Mouse (Mus musculus): ENCODE measurements around the gene Creb3l1. TPM values are rescaled to one million over a fixed set of nuclear protein-coding genes. Genes with fewer than 3 reads are reported as not detected.

Gene Creb3l1
- polyA plus RNA-seq, 1 experiment from 2014 or later: 2.9 TPM

GRCm38 (mm10) chr2:91946836-91947235 is 77.5 kb downstream of the Creb3l1 start:
- no peak for ATAC-seq (ENCODE audit: low FRiP score, low read depth)
- no peaks in the 10 kb centered on the region for H3K9me3 ChIP-seq
- no peak overlapping the region for H3K4me3 ChIP-seq
- 56% methylated on average over 6 of the region's 6 CpGs for WGBS
- H3K27me3 ChIP-seq: no peaks in the 10 kb centered on the region
- no peak overlapping the region for H3K9ac ChIP-seq
- peak overlapping the region; percentile 28 for H3K27ac ChIP-seq (replicated peaks)
- H3K36me3 ChIP-seq: no peaks in the 10 kb centered on the region
- peaks cover 41% of the 10 kb centered on the region for H3K4me1 ChIP-seq (replicated peaks)
- no peak overlapping the region for H3K4me2 ChIP-seq

- Histone ChIP-seq H3K4me1 (replicated peaks) (peaks cover 37% of the 10 kb centered on the region), H3K9ac (no peak within 1 kb of the TSS), H3K4me3 (no peak within 1 kb of the TSS), H3K27ac (replicated peaks) (no peak within 1 kb of the TSS; the same call in 1 of the 2 replicates), H3K9me3 (no peaks in the 10 kb centered on the region), H3K27me3 (no peaks in the 10 kb centered on the region), H3K4me2 (no peak within 1 kb of the TSS), H3K36me3 (no peaks in the 10 kb centered on the region)
- no peak for ATAC-seq (ENCODE audit: low FRiP score, low read depth)
- WGBS: 84% methylated on average over 18 of the region's 18 CpGs
These were observed 78.8 kb downstream of the Creb3l1 start, which contains the start of gene Gm9821 for GRCm38 (mm10) chr2:91945483-91945882. Gene Gm9821, plus strand, starts transcription at chr2:91945703.

DNA sequence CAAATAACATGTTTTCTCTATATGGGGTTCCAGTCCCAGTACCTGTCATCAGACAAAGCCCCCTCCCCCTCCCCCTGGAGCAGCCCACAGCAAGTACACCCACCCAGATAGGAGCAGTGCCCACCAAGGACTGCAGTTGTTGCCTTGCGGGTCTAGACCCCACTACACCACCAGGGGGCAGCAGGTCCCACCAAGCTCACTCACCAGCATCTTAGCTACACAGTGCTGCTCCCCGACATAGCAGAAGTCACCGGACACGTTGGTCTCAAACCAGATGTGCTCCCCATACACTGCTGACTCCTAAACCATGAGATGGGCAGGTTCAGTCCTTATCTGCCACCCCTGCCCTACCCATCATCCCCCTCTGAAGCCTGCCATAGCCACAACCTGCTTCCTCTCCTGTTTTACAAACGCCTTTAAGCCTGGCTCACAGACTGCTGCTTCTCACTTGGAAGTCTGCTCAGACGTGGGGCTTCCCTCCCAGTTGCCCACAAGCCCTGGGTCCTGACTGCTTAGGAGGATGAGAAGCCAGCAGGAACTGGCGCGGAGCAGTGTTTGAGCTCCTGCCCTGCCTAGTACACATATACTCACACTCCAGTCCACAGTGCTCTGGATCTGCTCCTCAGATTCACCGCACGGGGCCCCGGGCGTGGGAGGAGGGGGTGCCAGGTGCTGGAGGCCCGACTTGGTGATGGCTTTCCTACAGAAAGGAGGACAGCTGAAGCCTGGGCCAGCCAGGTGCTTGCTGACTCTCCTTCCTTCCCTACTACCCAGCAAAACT is 79.9 kb downstream of the Creb3l1 start:
- Histone ChIP-seq H3K4me3 (no peak overlapping the region), H3K27ac (replicated peaks) (no peak overlapping the region), H3K9me3 (no peaks in the 10 kb centered on the region), H3K36me3 (peaks cover 4% of the 10 kb centered on the region; the same call in 1 of the 2 replicates), H3K4me1 (replicated peaks) (peaks cover 26% of the 10 kb centered on the region), H3K9ac (no peak overlapping the region), H3K4me2 (no peak overlapping the region), H3K27me3 (no peaks in the 10 kb centered on the region)
- ATAC-seq (ENCODE audit: low FRiP score, low read depth): peak; percentile 62; the same call in 1 of the 2 replicates
- WGBS: 49% methylated on average over 13 of the region's 13 CpGs

- 73% methylated on average over 6 of the region's 6 CpGs for WGBS
- no peaks in the 10 kb centered on the region for H3K9me3 ChIP-seq
- H3K27me3 ChIP-seq: no peaks in the 10 kb centered on the region
- H3K27ac ChIP-seq (replicated peaks): no peak overlapping the region
- no peak overlapping the region for H3K4me2 ChIP-seq
- no peak overlapping the region for H3K4me3 ChIP-seq
- ATAC-seq (ENCODE audit: low FRiP score, low read depth): no peak
- peaks cover 13% of the 10 kb centered on the region for H3K4me1 ChIP-seq (replicated peaks)
- peaks cover 21% of the 10 kb centered on the region; the same call in 1 of the 2 replicates for H3K36me3 ChIP-seq
- no peak overlapping the region for H3K9ac ChIP-seq
These were observed 81.9 kb downstream of the Creb3l1 start for GRCm38 (mm10) chr2:91942356-91942755.

GRCm38 (mm10) chr2:91939303-91939935 is 84.9 kb downstream of the Creb3l1 start:
- no peak for ATAC-seq (ENCODE audit: low FRiP score, low read depth)
- no peak overlapping the region for H3K9ac ChIP-seq
- H3K4me3 ChIP-seq: no peak overlapping the region
- no peaks in the 10 kb centered on the region for H3K9me3 ChIP-seq
- H3K27me3 ChIP-seq: no peaks in the 10 kb centered on the region
- no peaks in the 10 kb centered on the region; the same call in 1 of the 2 replicates for H3K4me1 ChIP-seq (replicated peaks)
- H3K4me2 ChIP-seq: no peak overlapping the region
- 85% methylated on average over 15 of the region's 15 CpGs for whole genome bisulfite sequencing
- no peak overlapping the region for H3K27ac ChIP-seq (replicated peaks)
- peaks cover 29% of the 10 kb centered on the region; the same call in 1 of the 2 replicates for H3K36me3 ChIP-seq

DNA sequence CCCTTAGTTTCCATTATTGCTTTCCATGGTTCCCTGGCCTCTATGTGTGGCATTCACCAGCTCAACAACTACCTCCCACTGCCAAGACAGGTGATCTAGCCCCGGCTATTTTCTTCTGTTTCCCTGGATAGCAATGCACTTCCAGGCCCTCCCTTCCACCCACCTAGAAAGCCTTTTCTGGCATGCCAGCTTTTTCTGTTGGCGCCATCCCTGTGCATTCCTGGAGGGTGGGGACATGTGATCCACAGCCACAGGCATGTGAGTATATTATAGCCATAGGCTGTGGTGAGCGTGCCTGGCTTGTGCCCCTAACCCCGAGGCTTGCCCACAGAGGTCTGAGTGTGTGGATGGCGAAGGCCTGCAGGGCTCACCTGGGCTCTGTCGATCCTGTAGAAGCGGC is 88.1 kb downstream of the Creb3l1 start:
- Histone ChIP-seq H3K27ac (replicated peaks) (no peak overlapping the region), H3K4me3 (no peak overlapping the region), H3K9ac (no peak overlapping the region), H3K4me1 (replicated peaks) (peaks cover 13% of the 10 kb centered on the region), H3K9me3 (no peaks in the 10 kb centered on the region), H3K36me3 (peaks cover 29% of the 10 kb centered on the region; the same call in 1 of the 2 replicates), H3K4me2 (no peak overlapping the region), H3K27me3 (no peaks in the 10 kb centered on the region)
- WGBS: 89% methylated on average over 7 of the region's 7 CpGs
- ATAC-seq (ENCODE audit: low FRiP score, low read depth): no peak

DNA sequence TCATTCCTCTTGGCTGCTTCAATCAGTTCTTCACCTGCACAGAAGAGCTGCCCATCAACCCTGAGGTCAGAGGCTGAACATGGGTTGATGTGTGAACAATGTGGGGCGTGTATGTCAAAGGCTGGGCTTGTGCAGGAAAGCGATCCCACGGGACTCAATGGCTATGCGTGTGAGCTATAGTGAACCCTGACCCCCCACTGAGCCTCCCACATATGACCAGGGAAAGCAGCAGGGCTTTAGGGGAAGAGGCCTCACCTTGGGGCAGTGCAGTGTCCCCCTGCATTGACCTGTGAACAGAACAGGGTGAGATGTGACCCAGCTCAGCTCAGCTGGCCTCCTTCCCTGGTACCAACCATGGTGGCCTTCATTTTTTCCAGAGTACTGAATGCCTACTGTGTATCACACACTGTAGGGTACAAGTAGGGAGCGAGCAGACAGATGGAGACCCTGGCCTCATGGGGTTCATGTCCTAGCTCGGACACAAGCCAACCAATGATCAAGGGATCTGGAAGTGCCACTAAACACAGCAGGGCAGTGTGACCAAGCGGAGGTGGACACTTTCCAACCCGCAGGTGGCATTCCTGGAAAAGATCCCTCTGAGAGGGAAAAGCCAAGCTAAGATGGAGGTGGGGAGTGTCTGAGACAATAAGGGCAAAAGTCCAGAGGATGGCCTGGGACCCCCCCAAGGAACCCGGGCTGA is 89.3 kb downstream of the Creb3l1 start:
- Histone ChIP-seq H3K4me1 (replicated peaks) (peaks cover 25% of the 10 kb centered on the region), H3K4me3 (no peak overlapping the region), H3K4me2 (no peak overlapping the region), H3K9me3 (no peaks in the 10 kb centered on the region), H3K27ac (replicated peaks) (no peak overlapping the region), H3K9ac (no peak overlapping the region), H3K27me3 (no peaks in the 10 kb centered on the region), H3K36me3 (peaks cover 28% of the 10 kb centered on the region; the same call in 1 of the 2 replicates)
- ATAC-seq (ENCODE audit: low FRiP score, low read depth): no peak
- WGBS: 86% methylated on average over 9 of the region's 9 CpGs

GRCm38 (mm10) chr2:91934016-91934415 is 90.3 kb downstream of the Creb3l1 start:
- ATAC-seq (ENCODE audit: low FRiP score, low read depth): no peak
- Histone ChIP-seq H3K36me3 (peaks cover 22% of the 10 kb centered on the region; the same call in 1 of the 2 replicates), H3K9ac (no peak overlapping the region), H3K4me1 (replicated peaks) (peaks cover 28% of the 10 kb centered on the region), H3K9me3 (no peaks in the 10 kb centered on the region), H3K27ac (replicated peaks) (no peak overlapping the region), H3K27me3 (no peaks in the 10 kb centered on the region), H3K4me2 (no peak overlapping the region), H3K4me3 (no peak overlapping the region)
- 69% methylated on average over 8 of the region's 8 CpGs for WGBS

DNA sequence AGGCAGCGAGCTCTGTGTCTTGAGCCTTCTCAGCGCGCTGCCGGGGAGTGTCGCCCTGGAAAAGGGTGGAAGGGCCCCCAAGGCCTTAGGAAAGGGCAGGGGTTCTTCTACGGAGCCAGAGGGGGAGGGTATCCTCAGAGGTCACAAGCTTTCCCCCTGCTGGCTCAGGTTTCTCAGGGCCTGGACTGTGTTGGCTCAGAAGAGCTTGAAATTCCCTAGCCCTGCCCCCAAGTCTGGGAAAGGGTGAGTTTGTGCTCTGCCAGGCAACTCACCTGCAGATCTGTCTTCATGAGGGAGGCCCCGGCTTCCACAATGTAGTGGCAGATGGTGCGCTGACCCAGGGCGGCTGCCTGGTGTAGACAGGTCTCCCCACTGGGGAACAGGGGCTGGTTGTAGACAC is 90.8 kb downstream of the Creb3l1 start:
- ATAC-seq (ENCODE audit: low FRiP score, low read depth): no peak
- Histone ChIP-seq H3K36me3 (peaks cover 16% of the 10 kb centered on the region; the same call in 1 of the 2 replicates), H3K27ac (replicated peaks) (no peak overlapping the region), H3K4me2 (no peak overlapping the region), H3K4me3 (no peak overlapping the region), H3K9ac (no peak overlapping the region), H3K9me3 (no peaks in the 10 kb centered on the region), H3K4me1 (replicated peaks) (peaks cover 28% of the 10 kb centered on the region), H3K27me3 (no peaks in the 10 kb centered on the region)
- WGBS: 37% methylated on average over 9 of the region's 9 CpGs

DNA sequence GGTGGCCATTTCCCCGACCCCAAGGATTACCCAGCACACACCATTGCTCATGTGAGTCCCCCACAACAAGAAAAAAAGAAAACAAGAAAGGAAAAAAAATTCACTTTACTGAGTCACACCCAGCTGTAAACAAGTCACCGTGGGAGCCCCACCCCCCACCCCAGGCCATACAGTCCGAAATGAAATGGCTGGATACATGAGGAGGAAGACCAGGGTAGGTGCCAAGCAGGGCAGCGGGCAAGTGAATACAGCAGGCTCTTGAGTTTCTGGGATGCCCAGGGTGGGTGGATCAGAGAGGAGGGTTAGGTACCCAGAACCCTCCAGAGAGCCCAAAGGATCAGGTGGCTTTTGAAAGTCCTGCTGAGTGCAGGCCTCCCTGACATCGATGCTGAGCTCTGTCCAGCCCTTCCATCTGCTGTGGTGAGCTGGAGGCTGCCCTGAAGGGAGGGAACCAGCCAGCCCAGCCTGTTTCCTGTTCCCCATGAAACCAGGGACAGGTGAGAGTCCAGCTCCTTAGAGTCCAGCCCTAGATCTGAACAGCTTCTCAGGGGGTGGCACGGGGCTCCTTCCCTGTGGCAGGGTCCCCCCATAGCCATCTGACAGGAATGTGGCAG is 91.5 kb downstream of the Creb3l1 start:
- H3K4me1 ChIP-seq (replicated peaks): peaks cover 32% of the 10 kb centered on the region
- H3K9ac ChIP-seq: no peak overlapping the region
- WGBS: 18% methylated on average over 6 of the region's 6 CpGs
- peaks cover 11% of the 10 kb centered on the region; the same call in 1 of the 2 replicates for H3K36me3 ChIP-seq
- H3K4me3 ChIP-seq: no peak overlapping the region
- H3K9me3 ChIP-seq: no peaks in the 10 kb centered on the region
- H3K27ac ChIP-seq (replicated peaks): no peak overlapping the region
- H3K27me3 ChIP-seq: no peaks in the 10 kb centered on the region
- ATAC-seq (ENCODE audit: low FRiP score, low read depth): no peak
- peak overlapping the region; percentile 81; the same call in 1 of the 2 replicates for H3K4me2 ChIP-seq
